Comparison of ENCODE assay signal across 1 mouse cellular context in the genomic region with DNA sequence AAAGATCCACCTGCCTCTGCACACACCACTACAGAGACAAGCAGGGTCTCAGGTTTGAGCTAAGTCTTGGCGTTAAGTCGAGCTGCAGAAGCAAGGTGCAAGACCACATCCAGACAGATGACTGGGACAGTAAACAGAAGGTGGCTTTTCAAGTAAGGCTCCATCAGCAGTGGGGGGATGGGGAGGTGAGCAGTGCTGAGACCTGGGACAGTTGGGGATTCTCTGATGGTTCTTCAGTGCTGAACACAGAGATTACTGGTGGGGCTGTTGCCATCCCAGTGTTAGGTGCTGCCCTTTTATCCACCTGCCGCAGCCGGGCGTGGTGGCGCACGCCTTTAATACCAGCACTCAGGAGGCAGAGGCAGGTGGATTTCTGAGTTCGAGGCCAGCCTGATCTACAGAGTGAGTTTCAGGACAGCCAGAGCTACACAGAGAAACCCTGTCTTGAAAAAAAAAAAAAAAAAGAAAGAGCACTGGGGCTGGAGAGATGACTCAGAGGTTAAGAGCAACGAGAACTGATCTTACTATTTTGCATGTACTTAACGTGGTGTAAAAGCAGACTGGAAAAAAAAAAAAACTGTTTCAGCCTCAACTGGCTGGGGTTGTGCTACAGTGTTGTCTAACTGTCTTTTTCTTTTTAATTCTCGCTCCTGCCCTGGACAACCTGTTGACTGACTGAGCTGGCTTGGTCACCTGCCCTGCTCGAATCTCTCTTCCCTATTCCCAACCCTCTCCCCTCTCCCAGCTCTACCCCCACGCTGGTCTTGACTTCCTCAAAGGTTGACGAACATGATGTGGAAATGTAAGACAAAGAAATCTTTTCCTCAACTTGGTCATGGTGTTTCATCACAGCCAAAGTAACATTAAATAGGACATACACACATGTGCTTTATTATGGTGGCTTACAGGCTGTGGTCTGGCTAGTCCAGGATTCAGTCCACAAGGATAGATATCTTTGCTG.
TF ChIP-seq lines count a peak whose summit lies in the region.

No protein-coding gene starts in this region.

TF ChIP-seq in ES-E14, 5 proteins besides CTCF, POLR2A, EP300 and RAD21:
- TF ChIP-seq CHD2 (IDR thresholded peaks at IDR 0.05; ENCODE audit: low read depth, low read length) (no peak), ZC3H11A (IDR thresholded peaks at IDR 0.05; ENCODE audit: borderline replicate concordance, low read depth, low read length) (no peak), HCFC1 (IDR thresholded peaks at IDR 0.05; ENCODE audit: borderline replicate concordance, insufficient read depth, low read length) (no peak), MAFK (IDR thresholded peaks at IDR 0.05; ENCODE audit: insufficient read depth, low read depth, low read length) (no peak), ZNF384 (IDR thresholded peaks at IDR 0.05; ENCODE audit: low read depth, low read length) (peak; percentile 17; the same call in 1 of the 2 replicates)
